Mouse (Mus musculus): Measurements from ENCODE around the gene Fam151b.

Fam151b gene

DNA sequence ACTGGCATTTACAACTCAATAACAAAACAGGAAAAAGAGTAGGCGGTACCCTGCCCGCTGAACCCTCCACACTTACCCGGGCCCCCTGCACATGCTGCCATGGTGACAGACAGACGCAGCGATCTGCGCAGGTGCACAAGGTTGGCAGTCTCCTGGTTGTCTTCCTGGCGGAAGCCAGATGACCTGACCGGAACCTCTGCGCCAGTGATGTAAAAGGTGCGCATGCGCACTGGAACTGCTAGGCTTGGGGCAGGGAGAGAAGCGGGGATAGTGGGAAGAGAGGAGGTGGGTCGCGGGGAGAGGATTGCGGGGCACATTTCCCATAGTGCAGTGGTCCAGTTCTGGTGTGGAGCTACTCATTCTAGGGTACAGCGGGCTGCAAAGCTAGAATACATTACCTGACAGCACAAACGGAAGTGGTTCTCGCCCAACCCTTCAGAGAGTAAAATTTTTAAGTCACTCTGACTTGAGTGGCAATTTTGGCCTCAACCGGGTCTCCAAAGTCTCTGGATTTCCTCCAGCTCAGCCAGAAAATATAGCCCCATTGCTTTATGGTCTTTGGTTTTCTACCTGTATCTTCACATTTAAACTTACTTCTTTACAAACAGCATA lies at the start of gene Fam151b:
Fam151b (minus strand) TSS at position 164 of the 612 bp plus-strand sequence.
- in situ Hi-C loops (cut with MboI; ENCODE audit: low pct_unique_long_range_greater_than_20kb in 1 of 2, low sequenced_read_pairs in 2 of 2, unreplicated experiment in 1 of 2) = no loop called here

DNA sequence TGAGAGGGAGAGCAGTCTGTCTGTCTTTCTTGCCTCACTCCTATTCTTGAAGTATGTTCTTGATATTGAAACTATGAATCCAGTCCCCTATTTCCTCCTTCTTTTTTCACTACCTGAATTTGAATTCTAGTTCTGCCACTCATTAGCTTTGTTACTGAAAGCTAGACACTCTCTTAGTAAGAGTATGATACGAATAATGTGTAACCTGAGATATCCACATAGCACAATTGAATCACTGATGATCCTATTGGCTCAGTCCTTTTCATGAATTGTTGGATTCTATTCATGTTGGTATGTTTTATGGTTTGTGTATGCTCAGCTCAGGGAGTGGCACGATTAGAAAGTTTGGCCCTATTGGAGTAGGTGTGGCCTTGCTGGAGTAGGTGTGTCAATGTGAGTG lies 48.4 kb upstream of the Fam151b start:
- in situ Hi-C loops (cut with MboI; ENCODE audit: low pct_unique_long_range_greater_than_20kb in 1 of 2, low sequenced_read_pairs in 2 of 2, unreplicated experiment in 1 of 2) = no loop called here

DNA sequence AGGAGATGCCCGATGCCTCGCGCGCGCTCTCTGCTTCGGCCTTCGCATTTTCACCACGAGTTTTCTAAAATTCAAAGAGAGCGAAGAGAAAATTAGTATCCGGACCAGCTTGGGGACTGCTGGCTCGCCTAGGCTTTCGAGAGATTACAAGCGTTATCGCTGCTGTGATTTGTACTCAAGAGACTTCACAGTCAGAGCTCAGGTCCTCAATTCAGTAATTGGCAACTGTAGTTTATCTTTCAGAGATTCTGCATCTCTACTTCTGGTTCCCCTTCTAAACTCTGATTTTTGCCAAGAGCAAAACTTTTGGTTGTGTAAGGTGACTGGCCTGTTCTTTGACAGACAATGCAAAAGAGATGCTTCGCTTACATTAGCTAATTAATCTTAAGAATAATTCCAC lies 47.4 kb upstream of the Fam151b start:
- in situ Hi-C loops (cut with MboI; ENCODE audit: low pct_unique_long_range_greater_than_20kb in 1 of 2, low sequenced_read_pairs in 2 of 2, unreplicated experiment in 1 of 2) = no loop called here

DNA sequence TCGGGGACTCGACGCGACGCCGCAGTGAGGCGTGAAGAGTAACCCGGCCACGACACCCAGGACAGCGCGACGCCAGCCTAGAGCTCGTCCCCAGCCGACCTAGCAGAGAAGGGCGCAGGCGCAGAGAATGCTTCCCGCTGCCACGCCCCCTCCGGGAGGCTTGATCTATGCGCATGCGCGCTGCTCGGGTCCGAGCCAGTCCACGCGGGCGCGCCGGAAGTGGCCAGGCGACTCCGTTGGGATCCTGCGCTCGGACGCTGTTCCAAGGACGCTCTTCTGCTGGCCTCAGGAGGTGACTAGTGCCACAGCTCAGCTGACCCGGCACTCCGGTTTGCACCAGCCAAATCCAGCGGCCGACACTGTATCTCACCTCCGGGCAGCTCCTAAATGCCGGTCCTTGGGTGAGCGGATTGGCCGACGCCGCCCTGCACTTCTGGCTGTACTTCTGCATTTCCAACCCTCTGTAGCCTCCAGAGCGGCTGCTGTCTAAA lies 47.0 kb upstream of the Fam151b start, which contains the start of gene Zfyve16:
Zfyve16 (minus strand) TSS at position 148 of the 491 bp plus-strand sequence.
- in situ Hi-C loops (cut with MboI; ENCODE audit: low pct_unique_long_range_greater_than_20kb in 1 of 2, low sequenced_read_pairs in 2 of 2, unreplicated experiment in 1 of 2) = no loop called here

DNA sequence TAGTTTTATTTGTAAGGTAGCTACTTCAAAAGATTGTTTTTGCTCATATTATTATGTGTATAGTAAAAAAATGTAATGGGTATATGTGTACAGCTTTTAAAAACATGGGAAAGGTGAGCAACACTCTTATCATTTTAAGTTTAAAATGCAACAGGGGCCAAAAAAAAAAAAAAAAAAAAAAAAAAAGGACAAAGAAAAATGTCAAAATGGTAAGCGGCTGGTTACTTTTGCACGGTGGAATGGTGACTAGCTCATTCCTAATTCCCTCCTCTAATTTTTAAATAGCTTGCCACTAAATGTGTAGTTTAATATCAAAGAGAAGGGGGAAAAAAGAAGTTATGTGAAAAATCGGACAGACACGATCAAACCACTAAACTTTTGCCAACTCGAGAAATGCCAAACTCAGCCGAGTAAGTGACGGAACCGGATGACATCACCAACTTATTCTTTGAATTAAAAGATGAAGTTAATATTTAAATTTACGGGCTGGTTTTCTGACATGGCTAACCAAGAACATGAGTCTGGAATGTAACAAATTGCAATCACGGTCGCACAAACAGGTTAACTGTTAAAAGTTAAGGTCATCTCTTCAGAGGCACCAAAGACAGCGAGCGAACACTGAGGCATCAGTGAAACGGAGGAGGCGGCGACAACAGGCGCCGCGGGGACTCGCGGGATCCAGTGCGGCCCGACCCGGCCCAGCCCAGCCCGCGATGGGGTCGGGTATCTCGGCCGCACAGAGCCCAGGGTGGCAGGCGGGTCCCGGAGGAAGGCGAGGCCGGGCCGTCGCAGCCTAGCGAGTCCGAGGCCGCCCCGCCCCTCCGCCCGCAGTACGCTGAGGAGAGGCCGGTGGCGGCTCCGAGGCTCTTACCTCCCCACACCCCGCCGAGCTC lies 46.3 kb upstream of the Fam151b start:
- in situ Hi-C loops (cut with MboI; ENCODE audit: low pct_unique_long_range_greater_than_20kb in 1 of 2, low sequenced_read_pairs in 2 of 2, unreplicated experiment in 1 of 2) = no loop called here

DNA sequence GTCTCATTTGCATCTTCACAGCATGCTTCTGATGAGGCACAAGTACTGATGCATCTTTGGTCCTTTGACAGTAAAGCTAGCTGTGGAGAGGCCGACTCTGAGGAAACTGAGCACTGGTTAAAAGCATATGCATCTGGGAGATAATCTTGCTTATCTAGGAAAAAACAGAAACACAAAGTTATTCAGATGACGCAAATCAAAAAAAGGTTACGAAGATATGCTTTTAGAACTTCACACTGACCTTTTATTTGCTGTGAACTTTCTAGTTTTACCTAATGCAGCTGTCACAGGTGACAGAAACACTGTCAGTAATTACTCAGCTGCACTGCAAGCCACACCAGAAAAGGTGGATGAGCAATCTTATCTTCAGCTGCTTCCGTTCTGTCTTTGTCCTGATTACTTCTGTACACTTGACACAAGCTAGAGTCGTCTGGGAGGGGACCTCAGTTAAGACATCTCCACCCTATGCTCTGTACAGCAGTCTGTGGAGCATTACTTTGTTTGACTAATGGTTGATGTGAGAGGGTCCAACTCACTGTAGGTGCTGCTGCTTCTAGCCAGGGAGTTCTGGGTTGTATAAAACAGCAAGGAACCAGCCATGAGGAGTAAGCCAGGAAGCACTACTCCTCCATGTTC lies 39.5 kb upstream of the Fam151b start:
- in situ Hi-C loops (cut with MboI; ENCODE audit: low pct_unique_long_range_greater_than_20kb in 1 of 2, low sequenced_read_pairs in 2 of 2, unreplicated experiment in 1 of 2) = no loop called here

DNA sequence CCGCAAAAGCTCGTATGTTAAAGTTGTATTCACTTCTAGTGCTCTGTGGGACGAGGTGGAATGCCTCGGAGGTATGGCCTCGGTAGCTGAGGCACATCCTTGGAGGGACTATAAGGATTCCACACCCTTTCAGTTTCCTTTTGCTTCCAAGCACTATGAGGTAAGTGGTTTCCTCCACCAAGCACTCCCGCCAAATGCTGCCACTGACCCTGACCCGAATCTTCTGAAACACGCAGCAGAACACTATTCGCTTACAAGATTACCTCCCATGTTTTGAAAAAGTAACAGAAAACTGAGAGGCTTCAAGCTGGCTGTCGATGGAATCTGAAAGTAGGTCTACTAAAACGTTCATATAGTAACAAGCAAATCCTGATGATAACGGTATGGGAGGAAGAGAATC lies 21.1 kb upstream of the Fam151b start:
- in situ Hi-C loops (cut with MboI; ENCODE audit: low pct_unique_long_range_greater_than_20kb in 1 of 2, low sequenced_read_pairs in 2 of 2, unreplicated experiment in 1 of 2) = no loop called here

DNA sequence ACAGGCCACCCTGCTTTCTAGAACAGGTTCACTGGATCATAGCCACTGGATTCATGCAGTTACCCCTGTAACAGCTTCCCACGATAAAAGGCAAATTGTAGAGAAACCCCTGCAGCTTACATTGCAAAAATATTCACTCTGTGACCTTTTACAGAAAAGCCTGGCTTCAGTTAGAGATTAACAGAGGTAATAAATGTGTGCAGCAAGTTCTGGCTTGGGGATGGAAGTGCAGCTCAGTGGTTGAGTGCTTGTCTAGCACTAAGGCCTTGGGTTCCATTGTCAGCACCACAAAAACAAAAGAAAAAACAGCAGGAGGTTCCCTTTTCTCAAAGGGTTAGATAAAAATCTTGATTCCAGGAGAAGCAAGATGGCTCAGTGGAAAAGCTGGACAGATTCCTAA lies 8.1 kb upstream of the Fam151b start:
- in situ Hi-C loops (cut with MboI; ENCODE audit: low pct_unique_long_range_greater_than_20kb in 1 of 2, low sequenced_read_pairs in 2 of 2, unreplicated experiment in 1 of 2) = no loop called here

DNA sequence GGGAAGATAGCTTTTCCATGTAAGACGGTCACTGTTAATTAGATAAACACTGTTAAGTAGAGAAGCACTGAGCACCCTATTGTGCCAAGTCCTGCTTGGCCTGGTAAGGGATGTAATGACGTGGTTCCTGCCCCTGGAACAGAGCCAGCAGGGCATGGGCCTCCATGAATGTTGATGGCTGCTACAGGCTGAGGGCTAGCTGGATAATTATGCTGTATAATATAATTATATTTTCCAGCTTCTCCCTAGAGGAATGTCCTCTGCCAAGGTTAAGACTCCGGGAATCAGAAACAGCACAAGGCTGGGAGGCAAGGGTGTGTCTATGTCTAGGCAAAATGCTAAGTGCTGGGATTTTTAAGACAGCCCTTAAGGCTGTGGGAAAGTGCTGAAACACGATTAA lies 7.0 kb upstream of the Fam151b start:
- in situ Hi-C loops (cut with MboI; ENCODE audit: low pct_unique_long_range_greater_than_20kb in 1 of 2, low sequenced_read_pairs in 2 of 2, unreplicated experiment in 1 of 2) = no loop called here

DNA sequence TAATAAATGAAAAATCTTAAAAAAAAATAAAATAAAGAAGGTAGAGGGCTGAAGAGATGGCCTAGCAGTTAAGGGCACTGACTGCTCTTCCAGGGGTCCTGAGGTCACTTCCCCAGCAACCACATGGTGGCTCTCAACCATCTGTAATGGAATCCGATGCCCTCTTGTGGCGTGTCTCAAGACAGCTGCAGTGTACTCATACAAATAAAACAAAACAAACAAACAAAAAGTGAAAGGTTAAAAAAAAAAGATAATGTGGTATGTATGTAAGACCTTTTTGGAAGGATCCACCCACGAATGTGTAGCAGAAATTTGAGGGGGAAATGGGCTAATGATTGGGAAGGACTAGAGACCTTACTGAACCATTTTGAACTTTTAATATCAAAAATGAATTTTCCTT lies 467 bp downstream of the Fam151b start:
- in situ Hi-C loops (cut with MboI; ENCODE audit: low pct_unique_long_range_greater_than_20kb in 1 of 2, low sequenced_read_pairs in 2 of 2, unreplicated experiment in 1 of 2) = no loop called here

DNA sequence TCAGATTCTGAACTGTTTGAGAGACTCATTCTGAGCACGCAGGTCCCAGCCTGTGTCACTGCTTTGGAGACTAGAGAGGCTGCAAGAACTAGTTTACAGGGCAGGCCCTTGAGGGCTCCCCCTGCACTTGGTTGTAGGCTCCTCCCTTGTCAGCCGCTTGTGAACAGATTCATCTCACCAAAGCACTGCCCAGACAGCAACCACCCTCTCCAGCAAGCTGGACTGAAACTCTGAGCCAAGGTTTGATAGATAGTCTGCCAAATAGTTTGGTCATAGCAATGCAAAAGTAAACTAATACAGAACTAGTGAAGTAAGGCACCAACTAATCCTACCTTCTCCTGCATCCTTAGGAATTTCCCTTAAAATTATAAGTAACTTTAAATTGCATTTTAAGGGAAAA lies 13.7 kb downstream of the Fam151b start:
- in situ Hi-C loops (cut with MboI; ENCODE audit: low pct_unique_long_range_greater_than_20kb in 1 of 2, low sequenced_read_pairs in 2 of 2, unreplicated experiment in 1 of 2) = no loop called here

DNA sequence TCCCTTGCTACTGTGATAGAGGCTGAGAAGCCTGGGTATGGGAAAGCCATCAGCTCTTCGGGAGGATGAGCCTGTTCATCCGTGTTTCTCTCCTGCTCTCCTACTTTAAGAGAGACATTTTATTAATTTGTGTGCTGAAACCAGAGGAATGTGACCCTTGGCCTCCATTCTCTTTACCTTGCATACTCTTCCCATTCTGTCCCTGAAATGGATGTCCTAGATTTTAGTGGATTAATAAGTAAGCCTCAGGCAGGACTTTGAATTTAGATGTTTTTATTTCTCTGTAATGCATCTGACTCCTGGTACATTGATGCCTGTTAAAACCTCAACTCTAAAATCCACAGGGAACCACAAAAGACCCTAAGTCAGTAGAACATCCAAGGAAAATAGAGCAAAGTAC lies 14.4 kb downstream of the Fam151b start:
- in situ Hi-C loops (cut with MboI; ENCODE audit: low pct_unique_long_range_greater_than_20kb in 1 of 2, low sequenced_read_pairs in 2 of 2, unreplicated experiment in 1 of 2) = no loop called here

DNA sequence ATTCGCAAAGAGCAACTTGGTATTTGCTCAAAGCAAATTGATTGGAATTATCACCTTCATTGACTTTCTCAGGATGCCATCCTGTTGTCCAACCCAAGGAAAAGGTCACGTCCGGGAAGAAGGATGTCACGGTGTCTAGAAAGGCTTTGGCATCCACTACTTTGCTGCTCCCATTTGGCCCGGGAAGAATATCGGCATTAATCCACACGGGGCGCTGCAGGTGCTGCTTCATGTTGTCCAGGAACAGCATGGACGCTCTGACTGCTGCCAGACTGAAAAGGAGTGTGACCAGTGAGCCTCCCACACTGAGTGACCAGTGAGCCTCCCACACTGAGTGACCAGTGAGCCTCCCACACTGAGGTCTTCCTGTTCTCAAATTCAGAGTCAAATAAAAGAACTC lies 15.9 kb downstream of the Fam151b start:
- in situ Hi-C loops (cut with MboI; ENCODE audit: low pct_unique_long_range_greater_than_20kb in 1 of 2, low sequenced_read_pairs in 2 of 2, unreplicated experiment in 1 of 2) = no loop called here

DNA sequence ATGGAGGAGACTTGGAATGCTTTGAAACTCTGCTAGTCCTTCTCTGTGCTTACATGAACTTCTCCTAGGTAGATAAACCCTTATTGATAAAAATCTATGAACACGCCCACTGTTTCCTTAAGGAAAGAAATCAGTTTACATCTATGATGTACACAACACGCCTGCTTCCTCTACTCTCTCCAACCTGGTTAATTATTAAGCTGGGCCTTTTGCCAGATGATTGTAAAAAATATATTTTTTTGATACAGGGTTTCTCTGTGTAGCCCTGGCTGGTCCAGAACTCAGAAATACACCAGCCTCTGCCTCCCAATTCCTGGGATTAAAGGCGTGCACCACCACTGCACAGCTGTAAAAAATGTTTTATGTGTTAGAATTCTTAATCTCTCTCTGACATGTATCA lies 19.1 kb downstream of the Fam151b start:
- in situ Hi-C loops (cut with MboI; ENCODE audit: low pct_unique_long_range_greater_than_20kb in 1 of 2, low sequenced_read_pairs in 2 of 2, unreplicated experiment in 1 of 2) = no loop called here

DNA sequence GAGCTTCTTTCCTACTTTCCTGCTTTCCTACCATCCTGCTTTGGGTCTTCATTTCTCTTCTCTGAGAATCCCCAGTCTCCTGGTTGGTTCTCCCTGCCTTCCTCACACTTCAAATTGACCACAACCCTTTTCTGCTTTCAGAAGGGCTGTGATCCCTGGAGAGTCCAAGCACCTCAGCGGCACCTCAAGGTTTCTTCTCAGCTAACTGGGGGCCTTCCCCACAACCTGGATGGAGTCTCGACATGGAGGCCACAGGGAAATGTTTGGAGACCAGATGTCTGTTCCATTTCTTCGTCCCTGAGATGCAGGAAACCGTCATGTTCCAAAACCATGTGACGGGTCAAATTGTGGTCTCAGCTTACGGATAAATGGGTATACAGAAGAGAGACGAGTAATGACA lies 36.9 kb downstream of the Fam151b start:
- in situ Hi-C loops (cut with MboI; ENCODE audit: low pct_unique_long_range_greater_than_20kb in 1 of 2, low sequenced_read_pairs in 2 of 2, unreplicated experiment in 1 of 2) = no loop called here

DNA sequence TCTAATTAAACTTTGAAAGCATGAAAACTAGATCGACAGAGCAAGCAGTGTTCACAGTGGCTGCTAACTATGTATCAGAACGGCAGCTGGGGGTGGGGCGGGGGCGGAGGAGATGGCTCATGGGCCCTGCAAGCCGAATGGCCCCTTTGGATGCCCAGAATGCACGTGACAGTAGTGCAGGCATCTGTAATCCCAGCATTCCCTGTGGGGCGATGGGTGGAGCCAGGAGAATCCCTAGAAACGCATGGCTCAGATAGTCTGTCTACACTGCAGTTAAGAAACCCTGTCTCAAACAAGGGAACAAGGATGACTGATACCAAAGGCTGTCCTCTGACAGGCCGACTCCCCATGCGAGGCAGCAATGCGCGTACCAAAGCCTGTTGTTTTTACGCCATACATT lies 43.5 kb downstream of the Fam151b start:
- in situ Hi-C loops (cut with MboI; ENCODE audit: low pct_unique_long_range_greater_than_20kb in 1 of 2, low sequenced_read_pairs in 2 of 2, unreplicated experiment in 1 of 2) = no loop called here

DNA sequence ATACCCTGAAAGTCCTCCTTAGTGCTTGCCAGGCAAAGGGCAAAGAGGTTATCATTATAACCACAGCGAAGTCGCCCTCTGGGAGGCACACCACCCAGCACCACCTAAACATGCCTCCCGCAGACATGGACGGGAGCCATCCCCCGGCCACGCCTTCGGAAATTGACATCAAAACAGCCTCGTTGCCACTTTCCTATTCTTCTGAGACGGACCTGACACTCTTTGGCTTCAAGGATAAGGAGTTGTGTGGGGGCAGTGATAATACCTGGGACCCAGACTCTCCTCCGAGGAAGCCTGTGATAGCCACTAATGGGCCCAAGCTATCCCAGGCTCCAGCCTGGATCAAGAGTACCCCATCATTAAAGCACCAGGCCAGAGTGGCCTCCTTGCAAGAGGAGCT lies 45.2 kb downstream of the Fam151b start:
- in situ Hi-C loops (cut with MboI; ENCODE audit: low pct_unique_long_range_greater_than_20kb in 1 of 2, low sequenced_read_pairs in 2 of 2, unreplicated experiment in 1 of 2) = no loop called here

DNA sequence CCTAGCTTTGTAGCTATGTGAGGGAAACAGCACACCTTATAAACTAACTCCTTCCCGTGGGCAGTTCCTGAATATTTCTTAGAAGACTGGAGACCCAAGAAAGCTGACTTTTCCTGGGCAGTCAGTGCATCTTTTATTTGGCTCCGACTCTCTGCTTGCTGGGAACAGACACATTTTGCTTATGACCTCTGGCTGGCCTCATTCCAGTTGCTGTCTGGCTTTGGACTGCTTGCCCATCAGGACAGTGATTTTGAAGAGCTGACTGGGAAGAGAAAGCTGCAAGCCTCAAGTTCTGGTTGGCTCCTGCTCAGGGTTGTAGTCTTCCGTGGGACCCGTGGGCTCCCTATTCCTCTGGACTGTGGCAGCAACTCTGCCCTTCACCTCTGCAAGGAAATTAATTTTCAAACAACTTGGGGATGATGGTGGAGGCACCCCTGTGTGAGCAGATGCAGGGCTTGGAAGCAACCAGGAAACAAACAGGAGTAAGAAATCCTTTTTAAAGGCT lies 56.4 kb downstream of the Fam151b start:
- in situ Hi-C loops (cut with MboI; ENCODE audit: low pct_unique_long_range_greater_than_20kb in 1 of 2, low sequenced_read_pairs in 2 of 2, unreplicated experiment in 1 of 2) = no loop called here

DNA sequence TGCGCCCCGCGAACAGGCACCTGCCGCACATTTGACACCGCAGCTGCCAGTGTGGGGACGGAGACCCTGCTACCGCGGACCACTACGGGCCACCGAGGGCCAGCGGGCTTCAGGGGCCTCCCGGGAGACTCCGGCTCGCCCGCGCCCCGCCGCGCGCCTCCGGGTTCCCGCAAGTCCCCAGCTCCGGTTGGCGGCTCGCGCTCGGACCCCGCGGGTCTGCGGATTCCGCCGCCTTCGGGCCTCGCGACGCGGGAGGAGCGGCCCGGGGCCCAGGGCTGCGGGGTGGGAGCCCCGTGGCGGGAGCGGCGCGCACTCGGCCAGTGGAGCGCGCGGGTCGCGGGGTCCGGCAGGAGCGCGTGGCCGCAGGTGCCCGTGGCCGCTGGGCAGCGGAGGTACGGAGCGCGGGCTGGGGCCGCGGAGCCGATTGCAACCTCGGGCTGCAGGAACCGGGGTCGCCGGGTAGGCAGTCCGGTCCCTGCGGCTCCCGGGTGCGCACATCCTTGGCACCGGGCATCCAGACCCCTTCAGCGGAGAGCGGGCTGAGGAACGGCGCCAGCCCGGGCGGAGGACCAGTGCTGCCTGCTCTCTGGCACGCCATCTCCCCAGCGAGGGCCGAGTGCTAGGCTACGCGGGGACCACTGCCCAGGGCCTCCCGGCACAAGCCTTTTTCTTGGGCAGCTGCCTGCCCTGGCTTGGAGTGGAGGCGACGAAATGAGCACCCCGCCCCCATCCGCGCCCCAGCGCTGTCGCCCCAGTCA lies 57.3 kb downstream of the Fam151b start:
- in situ Hi-C loops (cut with MboI; ENCODE audit: low pct_unique_long_range_greater_than_20kb in 1 of 2, low sequenced_read_pairs in 2 of 2, unreplicated experiment in 1 of 2) = no loop called here

Data from mouse embryonic stem cell (cell line).